Mouse (Mus musculus) frontal cortex, postnatal 14 days (tissue): ENCODE results near the gene Cisd3.

Source experiments
- DNase-seq, 2 experiments: peaks; one replicate each; pipeline ENCODE4 v3.0.0; 2022; ENCODE audit warnings: low spot score in 2 of 2

Cisd3 gene

DNA sequence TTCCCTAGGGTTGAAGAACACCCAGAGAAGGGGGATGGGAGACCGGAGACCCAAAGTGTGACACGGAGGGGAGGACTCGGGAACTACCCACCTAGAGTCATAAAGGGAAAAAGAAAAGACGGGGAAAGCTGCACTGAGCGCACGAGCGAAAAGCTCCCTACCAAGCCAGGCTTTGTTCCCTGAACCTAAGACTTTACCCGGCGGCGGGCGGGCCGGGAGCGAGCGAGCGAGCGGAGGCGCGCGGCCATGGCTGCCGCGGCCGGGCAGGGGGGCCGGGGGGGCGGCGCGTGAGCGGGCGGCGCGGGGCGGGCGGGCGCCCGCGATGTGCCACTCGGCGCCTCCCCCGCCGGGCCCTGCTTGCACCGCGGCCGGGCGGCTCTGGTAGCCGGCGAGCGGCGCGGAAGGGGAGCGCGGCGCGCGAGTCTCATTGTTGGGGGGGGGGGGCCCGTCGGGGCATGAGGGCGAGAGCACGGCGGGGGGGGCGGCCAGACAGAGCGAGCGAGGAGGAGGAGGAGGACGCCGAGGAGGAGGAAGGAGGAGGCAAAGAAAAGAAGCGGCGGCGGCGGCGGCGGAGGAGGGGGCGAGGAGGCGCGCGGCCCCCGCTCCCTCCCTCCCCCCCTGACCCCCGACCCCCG, 22.6 kb upstream of the Cisd3 start, which contains the start of gene Mllt6:
Mllt6 (plus strand) TSS at position 522 of the 635 bp plus-strand sequence.
- peak in 1 of 2 experiments; percentile 63 for DNase-seq

DNA sequence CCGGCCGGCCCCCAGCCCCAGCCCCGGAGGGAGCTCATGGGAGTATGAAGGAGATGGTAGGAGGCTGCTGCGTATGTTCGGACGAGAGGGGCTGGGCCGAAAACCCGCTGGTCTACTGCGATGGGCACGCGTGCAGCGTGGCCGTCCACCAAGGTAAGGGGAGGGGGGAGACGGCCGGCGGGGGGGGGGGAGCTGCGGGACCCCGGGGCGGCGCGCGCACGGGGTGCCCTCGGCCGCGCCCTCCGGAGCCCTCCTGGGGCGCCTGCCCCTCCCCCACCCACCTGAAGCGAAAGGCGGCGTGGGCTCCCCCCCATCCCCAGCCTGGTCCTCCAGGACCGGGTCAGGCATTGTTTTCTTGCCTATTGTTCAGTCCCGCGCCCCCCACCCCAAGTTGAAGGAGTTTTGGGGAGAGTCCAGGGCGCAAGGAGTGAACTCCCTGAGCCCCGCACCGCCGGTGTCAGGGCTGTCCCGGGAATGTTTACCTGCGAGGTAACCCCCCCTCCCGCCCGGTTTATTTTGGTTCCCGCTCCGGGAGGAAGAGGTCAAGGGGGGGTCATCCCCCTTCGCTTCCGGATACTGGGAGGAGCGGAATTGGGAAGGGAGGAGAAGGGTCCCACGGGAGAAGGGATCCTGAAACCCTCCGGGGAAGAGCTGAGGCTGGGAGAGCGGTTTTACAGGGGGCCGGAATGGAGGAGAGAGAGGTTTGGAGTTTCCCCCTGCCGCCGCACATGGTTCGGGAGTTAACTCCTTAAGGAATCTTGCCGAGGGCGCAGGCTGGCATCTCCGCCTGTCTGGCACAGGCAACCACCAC, 21.9 kb upstream of the Cisd3 start:
- no peak for DNase-seq

DNA sequence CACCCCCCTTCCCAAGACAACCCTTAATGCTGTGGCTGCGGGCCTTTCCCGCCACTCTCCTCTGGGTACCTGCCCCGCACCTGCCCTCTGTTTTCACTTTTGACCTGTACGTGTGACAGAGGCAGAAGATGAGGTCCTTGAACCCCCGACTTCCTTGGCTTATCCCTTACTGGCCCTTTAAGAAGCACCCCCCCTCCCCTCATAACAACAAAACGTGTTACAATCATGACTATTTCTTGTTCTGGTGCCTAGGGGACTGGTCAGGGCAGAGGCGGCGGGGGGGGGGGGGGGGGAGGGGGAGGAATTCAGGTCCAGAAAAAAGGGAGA, 21.3 kb upstream of the Cisd3 start:
- DNase-seq, result no peak

DNA sequence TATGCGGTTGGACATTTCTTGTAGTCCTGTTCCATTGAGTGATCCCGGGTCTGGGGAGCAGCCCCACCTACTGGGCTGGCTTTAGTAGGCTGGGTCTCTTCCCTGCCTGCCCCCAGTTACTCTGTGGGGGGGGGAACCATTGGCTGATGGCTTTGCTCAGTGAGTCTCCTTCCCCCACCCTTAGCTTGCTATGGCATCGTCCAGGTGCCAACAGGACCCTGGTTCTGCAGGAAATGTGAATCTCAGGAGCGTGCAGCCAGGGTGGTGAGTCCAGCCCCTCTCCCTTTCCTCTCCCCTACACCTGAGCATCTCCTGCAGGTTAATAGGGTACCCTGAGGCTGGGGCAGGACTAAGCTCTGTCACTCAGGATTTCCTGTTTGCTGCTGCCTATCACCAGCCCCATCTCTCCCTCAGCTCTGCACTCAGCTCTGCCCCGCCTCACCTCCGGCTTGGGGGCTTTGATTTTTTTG, 20.8 kb upstream of the Cisd3 start:
- DNase-seq, result no peak

DNA sequence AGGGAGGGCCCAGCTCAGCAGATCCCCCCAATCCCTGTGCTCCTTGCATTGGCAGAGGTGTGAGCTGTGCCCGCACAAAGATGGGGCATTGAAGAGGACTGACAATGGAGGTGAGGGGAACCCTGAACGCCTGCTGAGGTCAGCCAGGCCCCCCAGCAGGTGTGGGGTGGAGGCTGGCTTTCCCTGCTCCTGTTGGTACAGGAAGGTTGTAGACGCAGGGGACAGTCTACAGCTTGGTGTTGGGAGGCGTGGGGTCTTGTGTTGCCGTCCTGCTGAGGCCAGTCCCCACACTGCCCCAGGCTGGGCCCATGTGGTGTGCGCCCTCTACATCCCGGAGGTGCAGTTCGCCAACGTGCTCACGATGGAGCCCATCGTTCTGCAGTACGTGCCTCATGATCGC, 20.2 kb upstream of the Cisd3 start:
- DNase-seq, result no peak

DNA sequence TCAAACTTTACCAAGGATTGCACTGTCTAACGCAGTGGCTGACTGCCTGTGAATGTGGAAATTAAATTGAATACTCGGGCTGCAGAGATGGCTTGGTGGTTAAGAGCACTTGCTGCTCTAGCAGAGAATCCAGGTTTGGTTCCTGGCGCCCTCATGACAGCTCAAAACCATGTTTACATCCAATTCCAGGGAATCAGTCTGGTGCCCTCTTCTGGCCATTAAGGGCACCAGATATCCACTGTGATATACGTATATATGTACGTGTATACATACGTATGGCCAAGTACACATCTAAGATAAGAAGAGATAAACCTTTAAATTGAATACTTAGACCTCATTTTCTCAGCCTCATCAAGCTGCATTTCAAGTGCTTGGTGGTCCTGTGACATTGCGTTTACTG, 19.4 kb upstream of the Cisd3 start:
- no peak for DNase-seq

DNA sequence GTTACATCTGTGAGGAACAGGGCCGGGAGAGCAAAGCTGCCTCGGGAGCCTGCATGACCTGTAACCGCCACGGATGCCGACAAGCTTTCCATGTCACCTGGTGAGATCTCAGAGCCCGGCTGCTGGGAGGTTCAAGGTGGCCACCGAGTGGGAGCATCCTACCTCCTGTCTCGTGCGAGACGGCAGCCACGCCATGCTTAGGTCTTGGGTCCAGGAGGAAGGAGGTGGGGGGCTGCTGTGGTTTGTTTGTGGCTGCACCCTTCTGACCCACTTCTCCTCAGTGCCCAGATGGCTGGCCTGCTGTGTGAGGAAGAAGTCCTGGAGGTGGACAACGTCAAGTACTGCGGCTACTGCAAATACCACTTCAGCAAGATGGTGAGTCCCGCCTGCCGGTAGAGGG, 18.8 kb upstream of the Cisd3 start:
- no peak for DNase-seq

DNA sequence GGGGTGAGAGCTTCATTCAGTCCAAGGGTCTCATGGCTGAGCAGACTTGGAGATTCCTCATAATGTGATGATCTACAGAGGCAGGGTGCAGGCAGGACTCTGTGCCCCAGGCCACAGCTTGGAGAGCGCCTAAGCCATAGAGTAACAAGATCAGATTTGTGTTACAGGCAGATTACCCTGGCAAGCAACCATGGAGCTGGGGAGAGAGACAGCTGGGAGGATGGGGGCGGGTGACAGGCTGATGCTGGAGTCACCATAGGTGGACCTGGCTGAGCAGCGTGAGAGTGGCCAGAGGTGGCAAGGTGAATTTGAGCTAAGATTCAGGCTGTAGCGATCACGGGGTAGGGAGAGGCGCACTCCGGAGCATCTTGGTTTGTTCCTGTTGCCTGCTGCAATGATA, 17.5 kb upstream of the Cisd3 start:
- DNase-seq, result no peak

DNA sequence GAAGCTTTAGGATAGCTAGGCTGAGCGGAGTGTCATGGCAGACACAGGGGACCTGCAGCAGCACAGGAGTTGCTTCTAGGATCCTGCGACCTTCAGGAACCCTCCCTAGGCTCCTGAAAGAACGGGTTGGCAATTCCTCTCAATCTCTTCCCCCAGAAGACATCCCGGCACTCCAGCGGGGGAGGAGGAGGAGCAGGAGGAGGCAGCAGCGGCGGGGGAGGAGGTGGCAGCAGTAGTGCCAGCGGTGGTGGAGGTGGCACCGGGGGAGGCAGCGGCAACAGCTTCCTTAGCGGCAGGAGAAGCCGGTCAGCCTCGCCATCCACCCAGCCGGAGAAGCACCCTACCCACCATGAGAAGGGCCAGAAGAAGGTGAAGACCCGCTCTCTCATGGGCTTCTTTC, 16.4 kb upstream of the Cisd3 start:
- no peak for DNase-seq

DNA sequence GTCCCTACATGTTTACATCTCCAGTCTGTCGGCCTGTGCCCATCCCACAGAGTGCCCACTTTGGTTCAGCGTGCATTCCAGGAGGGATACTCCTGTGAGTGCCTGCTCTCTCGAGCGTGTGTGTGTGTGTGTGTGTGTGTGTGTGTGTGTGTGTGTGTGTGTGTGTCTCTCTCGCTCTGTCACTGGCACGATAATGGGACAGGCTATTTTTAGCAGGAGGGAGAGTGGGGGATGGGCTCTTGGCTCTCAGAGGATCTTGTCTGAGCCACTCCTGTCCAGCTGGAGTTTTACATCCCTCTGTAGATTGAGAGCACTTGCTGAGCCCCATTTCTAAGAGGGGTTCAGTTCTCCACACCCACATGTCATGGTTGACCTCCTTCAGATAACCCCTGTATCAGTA, 15.8 kb upstream of the Cisd3 start:
- no peak for DNase-seq

DNA sequence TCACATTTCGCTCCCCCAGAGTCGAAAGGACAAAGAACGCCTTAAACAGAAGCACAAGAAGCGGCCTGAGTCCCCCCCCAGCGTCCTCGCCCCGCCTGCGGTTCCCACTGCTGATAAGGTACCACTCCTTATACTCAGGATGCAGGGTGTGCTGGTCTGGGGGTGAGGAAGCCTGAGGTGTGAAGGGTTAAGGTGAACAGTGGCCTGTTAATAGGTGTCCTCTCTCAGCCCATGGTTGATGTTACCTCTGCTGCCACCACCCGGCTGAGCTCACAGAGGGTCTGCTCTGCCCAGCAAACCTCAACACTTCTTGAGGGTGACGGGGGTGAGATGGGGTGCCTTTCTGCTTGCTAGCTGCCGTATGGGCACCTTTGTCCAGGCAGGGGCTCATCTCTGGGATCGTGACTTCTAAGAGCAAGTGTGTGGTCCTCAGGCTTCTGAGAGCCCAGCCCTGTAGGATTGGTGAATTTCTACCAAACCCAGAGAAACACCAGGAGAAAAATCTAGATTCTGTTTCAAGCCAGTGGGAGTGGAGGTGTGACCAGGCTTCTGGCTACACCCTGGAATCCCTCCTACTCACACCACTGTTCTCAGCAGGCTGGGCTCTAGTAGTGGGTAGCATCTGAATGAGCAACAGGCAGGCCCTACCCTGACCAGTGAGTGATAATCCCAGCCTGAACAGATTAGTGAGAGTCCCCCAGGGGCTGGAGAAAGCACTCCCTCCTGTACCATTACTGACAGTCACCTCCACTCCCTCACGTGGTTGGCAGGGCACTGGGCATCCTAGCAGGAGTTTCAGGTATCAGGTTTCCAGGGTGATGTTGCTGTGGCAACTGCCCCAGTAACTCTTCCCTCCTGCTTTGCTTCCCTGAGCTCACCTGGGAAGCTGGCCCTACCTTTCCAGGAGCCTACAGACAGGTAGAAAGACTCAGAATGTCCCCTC, 15.1 kb upstream of the Cisd3 start:
- DNase-seq, result no peak

DNA sequence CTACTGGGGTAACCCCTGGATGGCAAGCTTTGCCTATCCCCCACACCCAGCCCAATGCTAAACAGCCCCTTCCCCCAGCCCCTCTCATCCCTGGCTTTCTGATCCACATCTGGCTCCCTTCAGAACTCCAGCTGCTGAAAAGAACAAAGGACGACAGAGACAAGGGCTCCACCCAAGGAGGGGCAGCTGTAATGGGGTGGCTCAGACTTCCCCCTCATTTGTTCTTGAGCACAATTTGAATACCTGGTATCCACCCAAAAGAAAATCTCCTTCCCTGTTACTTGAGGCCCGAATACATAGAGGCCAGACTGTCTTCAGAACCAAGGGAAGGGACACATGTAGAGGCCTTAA, 14.5 kb upstream of the Cisd3 start:
- no peak for DNase-seq

DNA sequence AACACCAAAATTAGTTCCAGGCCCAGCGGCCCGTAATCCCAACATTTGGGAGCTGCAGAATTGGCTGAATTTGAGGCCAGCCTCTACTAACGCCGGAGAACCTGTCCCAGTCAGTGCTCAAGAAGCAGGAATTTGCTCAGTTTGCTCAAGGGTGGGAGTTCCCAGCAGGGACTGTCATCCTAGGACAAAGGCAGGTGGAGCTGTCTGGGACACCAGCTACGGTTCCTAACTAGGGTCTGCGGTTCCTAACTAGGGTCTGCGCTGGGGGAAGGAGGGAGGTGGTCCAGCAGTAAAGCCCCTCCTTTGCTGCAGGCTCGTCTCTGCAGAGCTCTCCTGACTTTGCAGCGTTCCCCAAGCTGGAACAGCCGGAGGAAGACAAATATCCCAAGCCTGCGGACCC, 12.5 kb upstream of the Cisd3 start:
- DNase-seq, result no peak

DNA sequence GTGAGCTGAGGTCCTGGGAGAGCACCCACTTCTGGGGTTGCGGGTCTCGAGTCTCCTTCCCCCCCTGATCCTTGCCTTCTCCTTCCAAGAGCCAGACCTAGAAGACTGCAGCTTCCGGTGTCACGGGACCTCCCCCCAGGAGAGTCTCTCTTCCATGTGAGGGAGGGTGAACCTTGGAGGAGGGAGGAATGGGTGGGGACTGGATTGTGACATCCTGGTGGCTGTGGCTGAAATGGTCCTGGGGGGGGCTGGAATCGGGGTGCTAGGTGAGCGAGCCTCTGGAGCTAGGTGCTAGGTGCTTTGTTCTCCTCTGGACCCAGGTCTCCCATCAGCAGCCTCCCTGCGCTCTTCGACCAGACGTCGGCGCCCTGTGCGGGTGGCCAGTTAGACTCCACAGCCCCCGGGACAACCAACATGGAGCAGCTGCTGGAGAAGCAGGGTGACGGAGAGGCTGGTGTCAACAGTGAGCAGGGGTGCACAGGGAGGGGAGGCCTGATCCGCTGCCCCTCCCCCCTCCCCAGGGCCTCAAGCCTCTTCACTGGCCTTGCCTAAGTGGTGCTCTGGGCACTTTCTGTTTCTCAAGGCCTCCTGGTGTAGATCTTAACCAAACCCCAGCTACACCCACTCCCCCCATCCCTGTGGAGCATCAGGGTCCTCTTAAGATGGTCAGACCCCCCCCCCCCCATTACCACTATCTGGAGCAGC, 9.4 kb upstream of the Cisd3 start:
- no peak for DNase-seq

DNA sequence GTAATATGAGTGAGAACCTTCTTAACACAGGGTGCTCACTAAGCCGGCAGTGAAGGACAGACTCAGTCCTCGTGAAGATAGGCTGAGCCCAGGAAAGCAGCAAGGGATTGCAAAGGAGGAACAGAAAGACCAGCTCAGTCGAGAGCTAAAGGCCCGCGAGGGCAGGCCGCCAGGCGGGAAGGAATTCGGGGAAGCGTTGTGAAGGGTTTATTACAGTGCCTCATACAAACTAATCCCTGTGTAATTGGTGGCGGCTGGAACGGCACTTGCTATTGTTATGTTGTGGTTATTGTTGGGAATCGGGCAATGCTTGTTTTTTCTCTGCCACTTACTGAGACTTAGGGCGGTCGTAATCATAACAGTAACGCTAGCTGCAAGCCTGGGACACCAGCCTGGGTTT, 8.2 kb upstream of the Cisd3 start:
- DNase-seq, result no peak

DNA sequence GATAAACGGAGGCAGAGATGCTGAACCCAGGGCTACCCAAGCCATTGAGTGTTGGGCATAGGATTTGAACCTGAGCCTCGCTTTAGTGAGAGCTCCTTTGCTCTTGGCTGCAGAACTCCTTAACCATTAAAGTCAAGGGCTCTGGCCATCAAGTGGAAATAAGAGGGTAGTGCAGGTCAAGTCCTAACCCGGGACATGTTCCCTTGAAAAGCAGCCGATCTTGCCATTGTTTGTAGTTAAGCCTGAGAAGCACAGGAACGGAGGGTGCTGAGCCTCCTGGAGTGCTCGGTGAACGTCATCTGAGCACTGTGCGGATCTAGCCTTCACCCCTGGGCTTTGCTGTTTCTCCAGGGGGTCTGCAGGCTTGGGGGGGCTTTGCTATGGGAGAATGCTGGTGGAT, 7.8 kb upstream of the Cisd3 start:
- no peak for DNase-seq

DNA sequence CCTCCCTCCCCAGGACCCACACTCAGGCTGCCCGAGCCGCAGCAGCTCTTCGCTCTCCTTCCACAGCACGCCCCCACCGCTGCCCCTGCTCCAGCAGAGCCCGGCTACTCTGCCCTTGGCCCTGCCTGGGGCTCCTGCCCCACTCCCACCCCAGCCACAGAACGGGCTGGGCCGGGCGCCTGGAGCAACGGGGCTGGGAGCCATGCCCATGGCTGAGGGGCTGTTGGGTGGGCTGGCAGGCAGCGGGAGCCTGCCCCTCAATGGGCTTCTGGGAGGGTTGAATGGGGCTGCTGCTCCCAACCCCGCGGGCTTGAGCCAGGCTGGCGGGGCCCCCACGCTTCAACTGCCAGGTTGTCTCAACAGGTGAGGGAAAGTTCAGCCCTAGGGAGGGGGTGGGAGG, 7.3 kb upstream of the Cisd3 start:
- no peak for DNase-seq

DNA sequence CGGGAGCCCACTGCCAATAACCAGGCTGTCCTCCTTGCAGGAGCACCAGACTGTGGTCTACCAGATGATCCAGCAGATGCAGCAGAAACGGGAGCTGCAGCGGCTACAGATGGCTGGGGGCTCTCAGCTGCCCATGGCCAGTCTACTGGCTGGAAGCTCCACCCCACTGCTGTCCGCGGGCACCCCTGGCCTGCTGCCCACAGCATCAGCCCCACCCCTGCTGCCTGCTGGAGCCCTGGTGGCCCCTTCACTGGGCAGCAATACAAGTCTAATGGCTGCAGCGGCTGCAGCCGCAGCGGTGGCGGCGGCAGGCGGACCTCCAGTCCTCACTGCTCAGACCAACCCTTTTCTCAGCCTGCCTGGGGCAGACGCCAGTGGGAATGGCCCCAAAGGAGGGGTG, 5.2 kb upstream of the Cisd3 start:
- no peak for DNase-seq

DNA sequence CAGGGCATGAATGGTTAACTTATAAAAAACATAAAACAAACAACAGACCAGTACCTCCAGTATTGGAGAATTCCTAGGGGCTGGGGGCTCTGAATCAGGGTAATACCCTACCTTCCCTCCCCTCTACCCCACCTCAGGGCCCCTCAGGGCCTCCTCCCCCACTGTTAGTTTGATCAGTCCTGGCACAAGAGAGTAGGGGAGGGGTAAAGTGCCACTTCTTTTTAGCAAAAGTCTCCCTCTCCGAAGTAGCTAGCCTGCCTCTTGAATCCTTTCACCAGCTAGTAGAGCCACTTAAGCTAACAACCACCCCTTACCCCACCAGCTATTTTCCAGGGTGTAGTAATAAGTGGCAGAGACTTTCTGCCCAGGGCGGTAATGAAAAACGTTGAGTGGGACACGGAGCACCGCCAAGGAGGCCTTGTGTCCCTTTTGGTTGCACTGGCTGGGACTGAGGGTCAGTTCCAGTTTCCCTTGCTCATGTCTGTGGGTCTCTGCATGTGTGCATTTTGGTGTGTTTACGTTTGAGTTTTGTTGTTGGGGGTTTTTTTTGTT, 3.0 kb upstream of the Cisd3 start:
- DNase-seq, result no peak

DNA sequence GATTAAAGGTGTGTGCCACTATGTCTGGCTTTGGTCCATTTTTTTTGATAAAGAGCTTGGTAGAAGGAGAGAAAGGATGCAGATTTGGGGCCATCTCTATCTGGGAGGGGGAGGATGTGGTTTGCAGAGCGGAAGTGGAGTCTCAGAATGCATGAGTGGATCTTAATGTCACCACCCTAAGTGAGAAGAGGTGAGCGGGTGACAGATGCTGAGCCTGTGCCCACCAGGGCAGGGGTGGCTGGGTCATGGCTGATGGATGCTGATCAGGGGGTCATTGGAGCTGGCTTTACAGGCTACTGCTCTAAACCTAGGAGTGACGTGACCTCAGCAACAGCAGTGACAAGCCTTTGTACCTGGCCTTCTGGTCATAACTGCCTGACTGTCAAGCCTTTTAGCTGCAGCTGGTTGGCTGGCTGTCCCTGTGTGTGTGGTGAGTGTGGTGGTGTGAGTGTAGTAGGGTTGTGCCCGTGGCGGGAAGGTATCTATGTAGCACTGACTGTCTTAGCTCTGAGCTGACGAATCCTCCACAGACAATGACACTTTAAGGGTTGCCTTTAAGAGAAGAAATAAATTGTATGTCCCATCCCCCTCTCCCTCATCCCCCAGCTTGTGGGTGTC, 1.5 kb upstream of the Cisd3 start:
- DNase-seq, result no peak

DNA sequence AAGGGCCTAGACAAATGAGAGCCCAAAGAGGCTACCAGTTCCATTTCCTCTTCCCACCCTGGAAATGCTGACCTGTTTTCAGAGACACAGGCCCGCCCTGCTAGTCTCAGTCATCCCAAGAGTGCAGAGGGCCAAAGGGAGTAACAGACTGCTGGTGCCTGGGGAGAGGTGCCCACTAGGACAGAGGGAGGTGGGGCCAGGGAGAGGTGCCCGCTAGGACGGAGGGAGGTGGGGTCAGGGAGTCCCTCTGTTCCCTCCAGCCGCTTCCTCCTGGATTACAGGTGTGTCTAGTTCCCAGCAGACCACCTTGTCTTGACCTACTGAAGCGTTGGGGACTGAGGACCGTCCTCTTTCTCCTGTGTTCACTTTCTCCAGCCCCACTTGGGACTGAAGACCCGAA, 860 bp upstream of the Cisd3 start:
- DNase-seq, result no peak
